Mouse (Mus musculus) megakaryocyte progenitor cell, adult 5-6 weeks (primary cell): Measurements from ENCODE around the gene Celsr2. TPM values are rescaled to one million over a fixed set of nuclear protein-coding genes. Genes with fewer than 3 reads are reported as not detected.

ENCODE experiments used
- ATAC-seq: replicated peaks from 2 replicates; pipeline ENCODE4 v1.8.0; 2016; ENCODE audit warnings: mild to moderate bottlenecking, moderate TSS enrichment, inconsistent platforms; ENCODE audit not compliant: poor library complexity
- total RNA-seq, 2 experiments: library from RNA; stranded (forward) in 1 of 2; stranded (reverse) in 1 of 2; fragments of 157-497, 149-512 nt in 1 of 2; fragments of 200-1000 nt in 1 of 2; gene quantifications; 2 replicates each; pipeline versions ENCODE4 v1.2.3 to v1.2.4; 2015 to 2017

Gene Celsr2
- total RNA-seq (2015): 1.1 and 1.6 TPM in 2 replicates
- total RNA-seq (2017): 0.20 and 0.42 TPM in 2 replicates

DNA sequence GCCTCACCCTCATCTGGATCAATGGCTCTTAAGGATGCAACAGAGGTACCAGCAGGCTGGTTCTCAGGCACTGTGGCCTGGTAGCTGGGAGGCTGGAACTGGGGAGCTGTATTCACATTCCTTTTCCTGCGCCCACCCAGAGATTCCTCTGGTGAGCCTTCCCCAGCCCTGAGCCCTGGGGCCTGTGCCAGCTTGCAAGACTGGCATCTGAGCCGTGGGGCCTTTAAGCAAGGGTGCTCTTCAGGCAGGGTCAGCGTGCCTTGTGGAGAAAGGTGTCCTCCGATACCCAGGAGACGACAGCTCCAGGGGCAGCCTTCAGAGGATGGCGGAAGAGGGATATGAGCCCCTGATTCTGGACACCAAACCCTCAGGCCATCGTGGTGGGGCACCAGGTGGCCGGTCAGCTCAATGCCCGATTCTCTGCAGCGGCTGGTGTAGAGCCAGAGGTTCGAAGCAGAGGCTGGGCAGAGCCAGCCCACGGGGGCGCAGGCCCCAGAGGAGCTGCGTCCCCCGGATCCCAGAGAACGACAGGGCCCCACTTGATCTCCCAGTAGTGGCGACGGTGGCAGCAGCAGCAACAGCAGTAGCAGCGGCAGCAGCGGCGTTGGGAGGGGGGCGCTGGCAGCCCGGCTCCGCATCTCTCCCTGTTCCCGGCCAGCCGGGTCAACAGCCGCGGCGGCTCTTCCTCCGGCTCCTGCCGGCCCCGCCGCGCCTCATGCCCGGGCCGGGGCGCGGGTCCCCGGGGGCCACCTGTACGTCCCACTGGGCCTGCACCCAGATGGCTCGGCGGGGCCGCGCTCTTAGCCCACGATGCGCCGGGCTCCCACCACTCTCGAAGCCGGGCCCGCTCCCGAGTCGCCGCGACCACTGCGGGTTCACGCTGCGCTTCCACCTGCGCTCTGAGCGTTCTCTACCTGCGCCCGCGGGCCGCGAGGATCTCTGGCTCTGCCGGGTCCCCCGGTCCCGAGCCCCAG, at the start of gene Celsr2:
Gene Celsr2, minus strand, starts transcription at position 696 of the 974 bp plus-strand sequence.
- peak; percentile 12 for ATAC-seq

DNA sequence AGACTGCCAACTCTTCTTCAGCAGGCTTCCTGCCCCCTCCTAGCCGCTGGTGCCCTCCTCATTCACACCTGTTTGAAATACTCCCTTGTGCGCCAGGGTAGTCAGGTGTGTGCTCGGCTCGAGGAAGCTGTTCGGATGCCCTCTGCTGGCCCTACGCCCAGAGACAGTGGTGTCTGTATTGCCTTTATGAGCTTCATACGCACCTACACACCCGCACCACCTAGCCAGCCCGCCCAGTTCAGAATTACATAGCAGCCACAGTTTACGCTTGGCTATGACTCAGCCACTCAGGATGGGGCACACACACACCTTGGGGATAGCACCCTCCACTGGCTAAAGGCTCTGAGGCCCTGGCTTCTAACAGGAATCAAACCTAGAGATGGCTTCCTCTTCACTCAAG, 43.5 kb upstream of the Celsr2 start:
- peak; percentile 57 for ATAC-seq

DNA sequence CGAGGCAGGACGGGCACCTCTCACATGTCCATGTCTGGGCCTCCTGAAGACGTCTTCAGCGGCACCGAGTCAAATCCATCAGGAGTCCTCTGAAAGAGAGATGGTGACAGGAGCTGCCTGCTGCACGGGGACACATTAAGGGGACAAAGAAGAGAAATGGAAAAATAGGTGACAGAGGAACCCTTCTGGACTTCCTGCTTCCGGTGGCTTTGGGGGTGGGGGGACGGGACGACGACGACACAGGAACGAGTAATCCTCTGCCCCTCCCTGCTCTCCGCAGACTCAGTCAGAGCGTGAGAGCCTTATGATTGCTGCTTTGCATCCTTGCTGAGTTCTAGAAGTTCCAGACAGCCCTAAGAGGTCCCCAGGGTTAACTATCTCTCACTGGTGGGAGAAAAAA, 43.0 kb upstream of the Celsr2 start:
- ATAC-seq: peak; percentile 86

DNA sequence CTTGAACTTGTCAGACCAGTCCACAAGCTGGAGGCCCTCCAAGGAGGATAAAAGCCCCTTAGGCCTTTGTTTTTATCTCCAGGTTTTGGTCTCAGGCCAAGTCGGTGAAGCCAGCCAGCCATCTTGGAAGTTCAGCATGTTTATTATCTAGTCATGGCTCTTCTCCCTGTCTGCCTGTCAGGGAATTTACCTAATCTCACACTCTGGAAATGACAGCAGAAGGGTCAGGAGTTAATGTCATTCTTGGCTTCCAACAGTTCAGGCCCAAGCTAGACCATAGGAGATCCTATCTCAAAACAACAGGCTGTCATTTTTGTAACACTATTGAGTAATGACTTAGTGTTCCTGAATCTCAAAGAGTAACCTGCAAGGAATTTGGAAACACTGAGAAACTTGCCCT, 38.8 kb upstream of the Celsr2 start:
- no peak for ATAC-seq

DNA sequence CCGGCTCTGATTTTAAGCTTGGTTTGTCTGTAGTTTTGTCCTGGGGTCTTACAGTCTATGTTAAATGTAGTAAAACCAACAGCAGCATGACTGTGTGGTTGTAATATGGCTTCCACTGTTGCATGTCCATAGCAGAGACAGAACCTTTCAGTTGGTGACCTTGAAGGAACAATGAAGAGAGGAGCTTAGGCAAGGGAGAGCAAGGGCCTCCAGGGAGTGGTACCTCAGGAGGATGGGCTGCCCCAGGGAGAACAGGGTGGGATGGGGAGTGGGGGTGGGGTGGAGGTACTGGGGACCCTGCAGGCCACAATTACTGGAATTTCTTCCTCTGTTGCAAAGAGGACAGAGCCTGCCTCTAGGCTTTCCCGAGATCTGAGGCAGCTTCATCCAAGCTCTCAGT, 36.6 kb upstream of the Celsr2 start:
- no peak for ATAC-seq

DNA sequence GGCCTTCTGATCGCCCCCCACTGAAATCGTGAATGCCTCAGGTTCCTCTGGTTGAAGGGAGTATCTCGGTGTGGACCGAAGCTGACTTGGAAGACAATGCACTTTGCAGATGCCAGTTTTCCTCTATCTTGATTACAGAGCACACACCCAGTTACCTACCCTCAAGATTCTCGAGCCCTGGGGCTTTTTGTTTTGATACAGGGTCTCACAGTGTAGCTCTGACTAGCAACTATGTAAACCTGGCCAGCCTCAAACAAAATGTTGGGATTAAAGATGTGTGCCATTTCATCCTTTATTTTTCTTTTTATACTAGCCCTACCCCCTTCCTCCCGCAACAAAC, 30.0 kb upstream of the Celsr2 start:
- ATAC-seq: no peak; the same call in 1 of the 2 replicates

DNA sequence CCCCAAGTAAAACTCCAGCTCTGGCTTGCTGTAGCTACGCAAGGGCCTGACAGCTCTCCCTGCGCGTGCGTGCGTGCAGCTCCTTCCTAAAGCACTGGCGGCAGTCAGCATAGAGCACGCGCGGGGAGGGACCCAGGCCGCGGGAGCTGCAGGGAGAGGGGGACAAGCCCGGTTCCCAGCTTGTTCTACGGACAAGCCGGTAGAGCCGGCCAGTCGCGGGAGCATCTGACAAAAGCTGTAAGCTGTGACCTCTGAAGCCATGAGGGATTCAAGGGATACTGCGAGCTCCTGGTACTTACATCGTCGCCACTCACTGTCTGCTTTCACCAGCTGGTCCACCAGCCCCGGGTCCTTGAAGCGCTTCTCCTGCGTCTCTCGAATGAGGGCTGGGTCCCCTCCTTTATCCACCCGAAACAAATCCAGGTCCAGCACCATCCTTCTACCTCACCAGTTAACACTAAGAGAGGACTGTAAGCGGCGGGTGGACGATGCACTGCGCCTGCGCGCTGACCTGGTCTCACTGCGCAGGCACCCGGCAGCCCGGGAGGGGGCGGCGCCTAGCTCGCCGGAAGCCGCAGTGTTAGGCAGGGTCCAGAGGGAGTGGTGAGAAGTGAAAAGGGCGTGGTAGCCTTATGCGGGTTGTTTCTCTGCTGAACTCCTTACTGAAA, 29.5 kb upstream of the Celsr2 start, which contains the start of gene Sars:
Gene Sars, minus strand, starts transcription at position 512 of the 668 bp plus-strand sequence.
- peak; percentile 92 for ATAC-seq

DNA sequence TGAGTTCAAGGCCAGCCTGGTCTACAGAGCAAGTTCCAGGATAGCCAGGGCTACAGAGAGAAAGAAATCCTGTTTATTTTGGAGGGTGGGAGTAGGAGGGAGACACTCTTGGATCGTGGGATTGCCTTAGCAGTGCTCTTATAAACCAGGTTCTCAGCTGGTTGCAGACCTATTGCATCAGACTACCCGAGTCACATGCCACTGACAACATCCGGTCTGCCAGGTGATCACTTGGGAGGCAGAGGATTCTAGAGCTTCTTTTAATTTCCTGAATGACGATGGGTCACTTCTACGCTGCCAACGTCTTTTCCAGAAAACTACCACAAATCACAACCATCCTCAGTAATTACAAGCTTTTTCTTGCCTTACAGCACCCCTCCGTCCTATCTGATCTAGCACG, 28.7 kb upstream of the Celsr2 start:
- peak; percentile 73 for ATAC-seq

DNA sequence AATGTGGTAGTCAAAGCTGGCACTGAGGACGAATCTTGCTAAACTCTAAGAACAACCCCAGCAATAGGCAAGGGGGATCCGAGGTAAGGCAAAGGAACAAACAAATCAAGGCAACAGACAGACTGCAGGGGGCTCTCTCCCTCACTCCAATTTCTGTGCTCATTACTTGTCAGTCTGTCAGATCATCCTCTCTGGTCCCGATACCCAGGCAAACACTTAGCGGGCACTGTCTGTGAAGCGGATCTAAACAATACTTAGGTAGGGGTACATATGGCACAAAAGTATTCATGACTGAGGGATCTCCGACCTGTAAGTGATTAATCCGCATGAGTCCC, 21.0 kb upstream of the Celsr2 start:
- 0 out of 2 replicates have a peak, but pooled peaks have one; percentile 17 for ATAC-seq

DNA sequence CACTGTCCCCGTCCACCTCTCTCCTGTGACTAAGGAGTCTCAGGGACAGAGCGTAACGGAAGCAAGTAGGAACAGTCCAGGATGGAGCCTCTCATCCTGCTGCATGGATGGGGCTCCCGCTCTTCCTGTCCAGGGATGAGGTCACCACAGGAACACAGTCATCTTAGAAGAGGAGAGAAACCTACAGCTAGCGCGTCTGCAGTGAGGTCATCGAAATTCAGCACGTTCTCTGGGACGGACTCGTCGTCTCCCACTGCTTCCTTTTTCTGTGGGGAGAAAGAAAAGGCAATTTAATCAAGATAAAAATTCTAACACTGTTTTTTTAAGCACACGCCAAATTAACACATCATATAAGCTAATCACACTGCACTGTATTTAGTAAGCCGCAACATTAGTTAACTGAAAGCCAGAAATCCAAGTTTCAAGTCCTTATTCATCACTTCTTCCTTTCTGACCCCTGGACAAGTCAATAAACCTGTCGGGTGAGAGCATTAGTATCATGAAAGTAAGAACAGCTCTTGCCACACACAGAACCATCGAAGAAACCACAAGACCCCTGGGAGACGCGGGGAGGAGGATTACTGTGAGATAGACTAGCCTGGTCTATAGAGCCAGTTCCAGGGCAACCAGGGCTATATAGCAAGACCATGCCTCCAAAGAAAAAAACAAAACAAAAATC, 20.5 kb upstream of the Celsr2 start:
- no peak for ATAC-seq

DNA sequence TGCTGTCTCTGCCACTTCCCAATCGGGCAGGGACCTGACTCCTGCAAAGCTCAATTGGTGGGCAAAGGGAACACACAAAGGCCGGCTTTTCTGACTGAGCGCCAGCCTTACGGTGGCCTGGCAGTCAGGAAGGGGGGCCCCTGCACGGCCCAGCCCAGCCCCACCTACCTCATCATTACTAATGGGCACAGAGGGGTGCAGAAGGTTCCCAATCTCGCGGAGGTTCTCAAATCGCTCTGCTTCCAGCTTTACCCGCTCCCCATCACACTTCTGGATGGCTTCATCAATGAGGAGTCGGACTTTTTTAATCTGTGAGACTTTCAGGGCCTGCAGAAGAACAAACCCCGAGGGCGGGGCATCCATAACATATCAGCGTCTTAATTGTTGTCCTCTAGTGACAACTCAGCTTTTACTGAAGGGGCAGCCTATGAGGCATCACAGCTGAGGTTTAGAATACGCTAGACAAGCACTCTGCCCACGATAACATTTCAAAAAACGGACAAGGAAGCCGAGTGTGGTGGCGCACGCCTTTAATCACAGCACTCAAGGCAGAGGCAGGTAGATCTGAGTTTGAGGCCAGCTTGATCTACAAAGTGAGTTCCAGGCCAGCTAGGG, 18.6 kb upstream of the Celsr2 start:
- ATAC-seq: no peak

DNA sequence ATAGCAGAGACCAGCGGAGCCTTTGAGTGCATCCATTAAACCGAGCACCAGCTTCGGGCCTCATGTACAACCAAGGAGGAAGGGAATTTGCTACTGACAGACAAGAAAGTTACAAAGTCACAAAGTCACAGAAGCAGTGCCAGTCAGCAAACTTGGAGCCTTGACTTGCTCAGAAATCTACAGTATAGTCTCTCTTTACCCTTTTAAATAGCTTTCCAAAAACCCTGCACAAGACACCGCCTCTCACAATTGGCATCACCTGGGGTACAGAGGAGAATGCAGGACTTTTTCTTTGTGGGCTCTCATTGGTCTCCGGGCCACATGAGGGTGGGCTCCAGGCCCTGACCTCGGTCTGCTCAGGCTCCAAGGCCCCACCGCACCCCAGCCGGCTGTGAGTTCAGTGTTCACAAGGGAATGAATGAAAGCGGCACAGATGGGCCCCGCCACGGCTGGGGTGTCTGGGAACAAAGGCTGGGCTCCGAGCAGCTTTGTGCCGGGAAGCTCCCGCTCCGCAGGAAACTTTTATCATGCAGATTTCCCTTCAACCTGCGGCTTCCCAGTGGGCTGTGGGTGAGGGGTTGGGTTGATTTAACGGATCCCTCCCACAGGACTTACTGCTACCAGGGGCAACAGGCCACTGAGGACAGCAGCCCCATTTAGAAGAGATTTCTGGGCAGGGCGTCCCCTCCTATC, 18.0 kb upstream of the Celsr2 start:
- no peak for ATAC-seq

DNA sequence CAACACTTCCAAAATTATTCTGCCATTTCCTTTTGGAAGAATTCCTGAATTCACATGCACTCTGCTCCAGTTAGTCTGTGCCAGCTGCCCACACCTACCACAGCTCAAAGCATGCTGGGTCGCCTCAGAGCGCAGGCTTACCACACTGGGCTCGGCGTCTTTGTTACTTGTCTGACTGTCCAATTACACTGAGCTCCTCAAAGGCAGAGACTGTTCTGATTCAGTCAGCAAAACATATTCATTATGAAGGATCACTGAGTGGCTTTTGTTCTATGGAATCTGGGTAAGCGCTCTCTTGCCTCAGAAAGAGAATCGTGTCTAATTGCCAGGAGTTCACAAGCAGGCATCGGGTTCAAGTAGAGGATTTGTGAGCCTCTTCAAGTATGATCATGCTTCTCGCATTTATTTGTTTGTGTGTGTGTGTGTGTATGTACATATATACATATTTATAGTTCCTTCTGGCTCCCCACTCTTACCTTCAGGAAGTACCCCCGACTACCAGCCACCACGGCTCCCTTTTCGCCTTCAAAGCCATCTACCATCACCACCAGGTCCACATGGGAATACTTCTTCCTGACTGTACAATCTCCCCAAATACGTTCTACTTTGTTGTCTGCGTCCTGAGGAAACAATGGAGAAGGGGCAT, 17.3 kb upstream of the Celsr2 start:
- no peak for ATAC-seq

DNA sequence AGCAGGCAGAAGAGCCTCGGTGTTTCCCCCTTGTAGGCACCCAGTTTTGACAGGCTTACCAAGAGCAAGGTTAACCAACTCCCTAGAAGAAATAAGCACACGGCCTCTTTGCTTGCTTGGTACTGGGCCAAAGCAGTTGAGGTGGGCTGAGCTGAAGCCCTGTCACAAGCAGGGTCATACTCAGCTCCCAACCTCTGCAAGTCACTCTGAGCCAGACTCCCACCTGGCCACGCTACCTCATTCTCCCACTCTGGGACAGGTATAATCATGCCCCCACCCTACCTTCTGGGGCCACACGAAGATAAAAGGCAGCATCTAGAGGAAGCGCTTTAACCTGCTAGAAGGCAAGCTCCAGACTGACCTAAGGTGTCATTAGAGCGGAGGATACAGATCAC, 10.3 kb upstream of the Celsr2 start:
- ATAC-seq: no peak

DNA sequence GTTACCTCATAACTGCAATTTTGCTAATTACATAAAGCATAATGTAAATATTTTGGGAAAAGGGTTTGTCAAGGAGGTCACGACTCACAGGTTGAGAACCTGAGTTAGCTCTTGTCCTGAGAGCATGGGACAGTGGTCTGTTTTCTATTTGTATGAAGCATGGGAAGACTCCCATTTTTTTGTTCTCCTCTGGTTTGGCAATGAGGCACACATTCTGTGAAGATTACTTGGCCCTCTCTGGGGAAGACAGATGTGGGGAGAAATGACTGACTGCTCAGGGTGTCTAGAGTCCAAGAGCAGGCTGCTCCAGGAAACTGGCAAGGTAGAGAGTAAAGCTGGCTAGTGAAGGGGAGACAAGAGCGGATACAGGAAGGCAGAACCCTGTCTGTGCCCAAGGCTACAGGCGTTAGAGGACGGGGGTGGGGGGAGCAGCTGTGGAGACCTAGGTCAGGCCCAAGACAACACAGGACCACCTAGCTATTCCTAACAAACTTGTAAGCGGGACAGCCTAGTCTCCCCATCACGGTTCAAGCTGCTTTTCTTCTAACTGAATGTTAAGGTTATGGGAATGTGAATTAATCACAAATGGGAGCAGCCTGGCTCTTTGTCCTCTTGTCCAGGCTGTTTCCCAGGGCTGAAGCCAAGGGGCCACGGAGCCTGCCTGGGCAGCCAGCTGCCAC, 9.7 kb upstream of the Celsr2 start:
- ATAC-seq: no peak

DNA sequence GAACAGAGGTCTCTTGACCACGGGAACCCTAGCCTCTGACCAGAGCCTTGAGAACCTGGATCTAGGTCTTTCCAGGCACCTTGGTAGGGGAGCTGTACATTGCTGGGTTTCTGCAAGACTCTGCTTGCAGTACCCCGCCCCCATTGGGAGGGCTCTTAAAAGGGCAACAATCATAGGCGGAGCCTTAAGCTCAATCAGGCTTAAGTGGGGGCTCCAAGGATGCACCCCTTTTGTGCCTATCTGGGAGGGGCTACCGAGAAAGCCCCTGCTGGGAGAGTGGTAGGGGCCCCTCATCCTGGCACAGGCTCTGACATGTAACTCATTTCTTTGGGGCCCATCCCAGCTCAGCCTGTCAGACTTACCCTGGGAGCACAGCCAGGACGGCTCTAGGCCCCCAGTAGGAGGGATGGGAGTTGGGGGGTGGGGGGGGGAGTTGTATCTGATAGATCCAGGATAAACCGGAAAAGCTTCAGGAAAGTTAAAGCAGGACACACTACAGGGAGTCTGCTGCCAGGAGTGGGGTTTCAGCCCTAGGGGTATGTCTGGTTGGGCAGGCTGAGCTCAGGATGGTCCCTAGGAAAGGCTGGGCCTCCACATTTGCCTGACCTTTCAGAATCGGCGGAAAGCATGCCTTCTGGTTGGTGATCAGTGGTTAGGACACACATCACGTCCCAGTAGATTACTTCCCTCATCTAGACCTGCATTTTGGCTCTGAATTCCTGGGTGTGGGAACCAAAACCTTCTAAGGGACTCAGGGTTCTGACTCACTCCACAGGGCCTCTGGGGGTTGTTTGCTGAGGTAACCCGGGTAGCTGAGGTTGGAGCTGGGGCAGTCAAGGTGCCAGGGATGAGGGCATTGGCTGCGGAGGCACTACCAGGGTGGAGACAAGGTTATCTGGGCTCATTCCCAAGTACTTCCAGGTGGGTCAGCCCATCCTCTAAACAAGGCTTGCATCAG, 8.8 kb upstream of the Celsr2 start:
- peak; percentile 52 for ATAC-seq

DNA sequence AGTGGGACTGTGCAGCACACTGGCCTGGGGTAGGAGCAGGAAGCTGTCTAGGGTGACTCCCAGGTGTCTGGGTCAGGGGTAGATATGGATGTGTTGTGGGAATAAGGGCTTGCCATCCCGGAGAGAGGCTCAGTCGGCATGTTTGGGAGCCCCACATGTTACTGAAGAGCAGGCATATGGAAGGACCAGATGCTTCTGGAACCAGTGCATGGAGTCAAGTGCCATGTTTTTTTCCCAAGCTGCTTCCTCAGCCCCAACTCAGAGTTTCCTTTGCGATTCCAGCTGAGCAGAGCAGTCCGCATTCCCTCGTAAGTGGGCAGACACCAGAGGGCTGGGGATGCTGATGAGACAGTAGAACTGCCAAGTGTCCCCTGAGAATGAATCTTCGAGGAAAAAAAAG, 7.7 kb upstream of the Celsr2 start:
- no peak for ATAC-seq

DNA sequence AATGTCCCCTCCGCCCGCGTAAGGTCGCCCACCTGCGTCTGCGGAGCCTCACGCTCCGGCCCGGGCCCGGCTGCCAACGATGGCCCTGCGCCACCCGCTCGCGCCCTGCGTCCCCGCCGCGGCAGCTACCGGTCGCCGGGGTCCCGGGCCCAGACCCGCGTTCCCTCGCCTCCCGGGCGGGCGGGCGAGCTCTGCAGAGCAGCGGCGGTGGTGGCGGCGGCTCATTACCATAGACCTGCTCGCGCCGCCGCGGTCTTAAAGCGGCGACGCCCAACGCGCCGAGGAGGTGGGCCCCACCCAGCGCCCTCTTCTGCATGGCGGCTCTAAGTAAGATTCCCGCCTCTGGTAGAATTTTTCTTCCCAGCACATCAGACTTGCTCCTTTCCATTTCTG, 475 bp upstream of the Celsr2 start:
- ATAC-seq: peak; percentile 89
